Mouse (Mus musculus): ENCODE data around the gene Il1f8.
"Not testable (repeated sequence)": the region's sequence is repeated elsewhere in the genome, so short reads cannot be mapped to it uniquely, and the experiment has no call there.

Il1f8 gene

GRCm38 (mm10) chr2:24152861-24153260 is at the start of gene Il1f8:
TSS of gene Il1f8 (plus strand) at chr2:24153161.
- DNase-seq (ENCODE audit: low read depth, low spot score), result no peak

- DNase-seq (ENCODE audit: low read depth, low spot score), result no peak
Observed at GRCm38 (mm10) chr2:24103619-24104289, 49.2 kb upstream of the Il1f8 start.

GRCm38 (mm10) chr2:24109085-24109484 is 43.9 kb upstream of the Il1f8 start:
- no peak for DNase-seq (ENCODE audit: low read depth, low spot score)

- DNase-seq (ENCODE audit: low read depth, low spot score), result no peak
Observed at GRCm38 (mm10) chr2:24134373-24134772, 18.6 kb upstream of the Il1f8 start.

- DNase-seq (ENCODE audit: low read depth, low spot score), result peak; percentile 32
Observed at GRCm38 (mm10) chr2:24181683-24182331, 28.8 kb downstream of the Il1f8 start.

- DNase-seq (ENCODE audit: low read depth, low spot score), result not testable (repeated sequence)
Observed at GRCm38 (mm10) chr2:24182423-24183147, 29.6 kb downstream of the Il1f8 start.

GRCm38 (mm10) chr2:24184092-24184491 is 31.1 kb downstream of the Il1f8 start:
- DNase-seq (ENCODE audit: low read depth, low spot score), result not testable (repeated sequence)

- no peak for DNase-seq (ENCODE audit: low read depth, low spot score)
Observed at GRCm38 (mm10) chr2:24186176-24186575, 33.2 kb downstream of the Il1f8 start, which contains the start of gene Il1f9. TSS of gene Il1f9 (plus strand) at chr2:24186476.

GRCm38 (mm10) chr2:24187585-24187984 is 34.6 kb downstream of the Il1f8 start:
- no peak for DNase-seq (ENCODE audit: low read depth, low spot score)

GRCm38 (mm10) chr2:24188189-24188588 is 35.2 kb downstream of the Il1f8 start:
- no peak for DNase-seq (ENCODE audit: low read depth, low spot score)

All from embryo, embryonic 11.5 days (tissue).